Mouse (Mus musculus): ENCODE results near the gene Defb41. TPM values are rescaled to one million over a fixed set of nuclear protein-coding genes. Genes with fewer than 3 reads are reported as not detected.

Gene Defb41
- not detected in 2 replicates for total RNA-seq (2023)

GRCm38 (mm10) chr1:18265038-18265437, at the start of gene Defb41:
Defb41 (minus strand) TSS chr1:18265138.

GRCm38 (mm10) chr1:18237343-18237742, 27.6 kb downstream of the Defb41 start, which contains the start of gene Defb18:
Defb18 (minus strand) TSS chr1:18237443.

Other genes starting within 250 kb of the Defb41 start
- gene Crisp4, start 119.2 kb downstream of the Defb41 start, total RNA-seq (2023) = not detected in 2 replicates
- not detected in 2 replicates for gene Defb18, start 27.7 kb downstream of the Defb41 start, total RNA-seq (2023)